Mouse (Mus musculus) heart, embryonic 16.5 days (tissue): ENCODE results near the gene Serpina3f. TPM values are rescaled to one million over a fixed set of nuclear protein-coding genes. Genes with fewer than 3 reads are reported as not detected.
"Not testable (repeated sequence)": the region's sequence is repeated elsewhere in the genome, so short reads cannot be mapped to it uniquely, and the experiment has no call there.

Source experiments
- ATAC-seq: fragments of 200-750 bp; cut with Nextera tagmentation; replicated peaks from 2 replicates; pipeline ENCODE4 v1.8.0; 2017; ENCODE audit warnings: moderate number of reproducible peaks; ENCODE audit not compliant: insufficient read depth, low FRiP score; ENCODE audit errors: extremely low read depth
- H3K27ac ChIP-seq: fragments of 300-500 bp; sonication (generic); 2 replicates; pipeline ENCODE4 v1.5.1; 2014; ENCODE audit warnings: mild to moderate bottlenecking, low read length, control low read depth, moderate library complexity
- H3K27me3 ChIP-seq: fragments of 300-500 bp; sonication (generic); 2 replicates; pipeline ENCODE4 v1.6.1; 2014; ENCODE audit warnings: low read length, mixed read lengths; ENCODE audit not compliant: control insufficient read depth, insufficient read depth
- H3K36me3 ChIP-seq: fragments of 300-500 bp; sonication (generic); 2 replicates; pipeline ENCODE4 v1.6.1; 2014; ENCODE audit not compliant: control insufficient read depth, insufficient read depth
- H3K4me1 ChIP-seq: fragments of 300-500 bp; sonication (generic); 2 replicates; pipeline ENCODE4 v1.6.1; 2014; ENCODE audit warnings: low read length, mixed read lengths; ENCODE audit not compliant: control insufficient read depth, insufficient read depth
- H3K4me2 ChIP-seq: fragments of 300-500 bp; sonication (generic); 2 replicates; pipeline ENCODE4 v1.6.1; 2014; ENCODE audit warnings: low read depth, mild to moderate bottlenecking, control low read depth, low read length
- H3K4me3 ChIP-seq: fragments of 300-500 bp; sonication (generic); 2 replicates; pipeline ENCODE4 v1.5.1; 2014; ENCODE audit warnings: mild to moderate bottlenecking, control low read depth, low read length
- H3K9ac ChIP-seq: fragments of 300-500 bp; sonication (generic); 2 replicates; pipeline ENCODE4 v1.6.1; 2014; ENCODE audit warnings: low read length, control low read depth
- H3K9me3 ChIP-seq: fragments of 300-500 bp; sonication (generic); replicated peaks from 2 replicates; pipeline ENCODE4 v1.6.1; 2016; ENCODE audit warnings: low read length; ENCODE audit not compliant: control insufficient read depth
- WGBS: fragments of 180-500 bp; shearing (Covaris S2); extraction: QIAGEN DNeasy Blood & Tissue Kit; methylation state at CpG from one replicate; pipeline ENCODE4 v1.1.7; 2014; 5-methylcytosine and 5-hydroxymethylcytosine counted together
- polyA plus RNA-seq: library from polyadenylated mRNA; unstranded; fragments of >200 nt; fragmentation: Nextera tagmentation; extraction: Ambion mirVana; gene quantifications from 2 replicates; pipeline ENCODE4 v1.2.1, GENCODE M21; 2015

The Serpina3f gene
- polyA plus RNA-seq, 1 experiment from 2014 or later, result 0.51 TPM

DNA sequence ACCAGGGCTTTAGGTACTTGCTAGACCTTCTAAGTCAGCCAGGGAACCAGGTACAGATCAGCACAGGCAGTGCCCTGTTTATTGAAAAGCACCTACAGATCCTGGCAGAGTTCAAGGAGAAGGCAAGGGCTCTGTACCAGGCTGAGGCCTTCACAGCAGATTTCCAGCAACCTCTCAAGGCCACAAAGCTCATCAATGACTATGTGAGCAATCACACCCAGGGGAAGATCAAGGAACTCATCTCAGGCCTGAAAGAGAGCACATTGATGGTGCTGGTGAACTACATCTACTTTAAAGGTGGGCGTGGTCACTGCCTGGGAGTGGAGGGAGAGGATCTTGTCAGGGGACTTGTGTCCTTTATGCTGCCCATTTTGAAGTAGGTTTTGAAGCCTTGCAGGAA lies 23.7 kb downstream of the Serpina3f start:
- WGBS, result 71% methylated on average over 1 of the region's 1 CpGs
- H3K9me3 ChIP-seq, H3K9ac ChIP-seq, H3K27me3 ChIP-seq, H3K4me2 ChIP-seq, H3K4me1 ChIP-seq, H3K4me3 ChIP-seq, ATAC-seq, H3K27ac ChIP-seq, H3K36me3 ChIP-seq: not testable (repeated sequence)

- Histone ChIP-seq H3K27me3 (no peaks in the 10 kb centered on the region), H3K36me3 (no peaks in the 10 kb centered on the region), H3K9me3 (no peaks in the 10 kb centered on the region), H3K4me2 (no peak overlapping the region), H3K27ac (no peak overlapping the region), H3K4me1 (no peaks in the 10 kb centered on the region), H3K4me3 (no peak overlapping the region), H3K9ac (no peak overlapping the region)
- ATAC-seq, result no peak
Observed at GRCm38 (mm10) chr12:104243307-104243706, 29.0 kb downstream of the Serpina3f start.

DNA sequence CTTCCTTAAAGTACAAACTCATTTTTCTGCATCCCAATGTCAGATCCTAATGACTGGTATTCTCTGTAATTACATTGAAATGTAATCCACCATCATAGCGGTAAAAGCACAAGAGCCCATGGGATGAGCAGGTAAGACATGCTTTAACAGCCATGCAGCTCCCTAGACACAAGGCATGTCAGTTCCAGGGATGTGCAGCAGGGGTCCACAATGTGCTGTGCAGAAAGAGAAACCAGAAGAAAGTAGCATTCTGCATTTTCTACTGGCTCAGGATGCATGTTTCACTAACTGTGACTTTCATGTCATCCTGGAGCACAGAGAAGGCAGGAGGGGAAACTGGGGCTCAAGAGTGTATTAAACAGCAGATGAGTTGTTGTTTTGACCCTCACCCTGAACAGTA lies 30.7 kb downstream of the Serpina3f start:
- no peak for ATAC-seq

DNA sequence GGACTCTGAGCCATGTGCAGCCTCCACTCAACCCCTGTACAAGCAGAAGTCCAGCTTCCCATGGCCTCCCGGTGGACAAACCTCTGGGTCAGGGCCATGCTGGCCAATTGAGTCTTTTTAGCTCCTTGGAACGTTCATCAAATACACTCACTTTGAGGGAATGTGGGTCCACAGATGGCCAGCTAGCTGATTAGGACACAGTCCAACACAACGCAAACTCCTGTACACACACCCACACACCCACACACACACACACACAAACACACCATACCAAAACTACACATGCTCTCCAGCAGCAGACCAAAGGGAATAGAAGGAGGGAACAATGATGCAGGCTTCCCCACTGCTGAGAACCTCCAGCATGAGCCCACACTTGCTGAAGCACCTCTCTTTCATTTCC lies 31.3 kb downstream of the Serpina3f start:
- WGBS, result 75% methylated on average over 3 of the region's 3 CpGs
- no peak overlapping the region for H3K9ac ChIP-seq
- H3K27ac ChIP-seq, result no peak overlapping the region
- no peaks in the 10 kb centered on the region for H3K36me3 ChIP-seq
- H3K4me2 ChIP-seq, result no peak overlapping the region
- no peak overlapping the region for H3K4me3 ChIP-seq
- no peak for ATAC-seq
- no peaks in the 10 kb centered on the region for H3K4me1 ChIP-seq
- H3K9me3 ChIP-seq, result no peaks in the 10 kb centered on the region
- no peaks in the 10 kb centered on the region for H3K27me3 ChIP-seq

More for the DNA sequence above, 30.7 kb downstream of the Serpina3f start:
- WGBS, result 63% methylated on average over 1 of the region's 1 CpGs
- Histone ChIP-seq H3K27me3 (no peaks in the 10 kb centered on the region), H3K4me3 (no peak overlapping the region), H3K27ac (no peak overlapping the region), H3K4me2 (no peak overlapping the region), H3K9me3 (no peaks in the 10 kb centered on the region), H3K36me3 (no peaks in the 10 kb centered on the region), H3K4me1 (no peaks in the 10 kb centered on the region), H3K9ac (no peak overlapping the region)

- Histone ChIP-seq H3K9me3 (no peaks in the 10 kb centered on the region), H3K4me3 (no peak overlapping the region), H3K27me3 (no peaks in the 10 kb centered on the region), H3K4me2 (no peak overlapping the region), H3K4me1 (no peaks in the 10 kb centered on the region), H3K36me3 (no peaks in the 10 kb centered on the region), H3K27ac (no peak overlapping the region), H3K9ac (no peak overlapping the region)
- peak; percentile 58; the same call in 1 of the 2 replicates for ATAC-seq
Observed at GRCm38 (mm10) chr12:104247553-104248002, 33.2 kb downstream of the Serpina3f start.

GRCm38 (mm10) chr12:104248231-104248630 lies 33.9 kb downstream of the Serpina3f start:
- WGBS, result 71% methylated on average over 3 of the region's 3 CpGs
- no peaks in the 10 kb centered on the region for H3K27me3 ChIP-seq
- no peaks in the 10 kb centered on the region for H3K4me1 ChIP-seq
- H3K27ac ChIP-seq, result no peak overlapping the region
- H3K36me3 ChIP-seq, result no peaks in the 10 kb centered on the region
- no peak overlapping the region for H3K4me2 ChIP-seq
- no peak overlapping the region for H3K9ac ChIP-seq
- ATAC-seq, result no peak
- H3K9me3 ChIP-seq, result no peaks in the 10 kb centered on the region
- no peak overlapping the region for H3K4me3 ChIP-seq

- no peaks in the 10 kb centered on the region for H3K27me3 ChIP-seq
- H3K36me3 ChIP-seq, result no peaks in the 10 kb centered on the region
- no peak overlapping the region for H3K27ac ChIP-seq
- 62% methylated on average over 3 of the region's 3 CpGs for WGBS
- H3K4me3 ChIP-seq, result no peak overlapping the region
- H3K4me2 ChIP-seq, result no peak overlapping the region
- no peaks in the 10 kb centered on the region for H3K4me1 ChIP-seq
- no peak overlapping the region for H3K9ac ChIP-seq
- H3K9me3 ChIP-seq, result no peaks in the 10 kb centered on the region
- no peak for ATAC-seq
Observed at GRCm38 (mm10) chr12:104261041-104261440, 46.7 kb downstream of the Serpina3f start.

GRCm38 (mm10) chr12:104262863-104263262 lies 48.5 kb downstream of the Serpina3f start, which contains the start of gene Serpina3i:
Gene Serpina3i (plus strand): TSS chr12:104263122.
- Histone ChIP-seq H3K9ac (no peak within 1 kb of the TSS), H3K4me2 (no peak within 1 kb of the TSS), H3K4me3 (no peak within 1 kb of the TSS), H3K27me3 (no peaks in the 10 kb centered on the region), H3K9me3 (no peaks in the 10 kb centered on the region), H3K4me1 (no peaks in the 10 kb centered on the region), H3K36me3 (no peaks in the 10 kb centered on the region), H3K27ac (no peak within 1 kb of the TSS)
- no peak for ATAC-seq

DNA sequence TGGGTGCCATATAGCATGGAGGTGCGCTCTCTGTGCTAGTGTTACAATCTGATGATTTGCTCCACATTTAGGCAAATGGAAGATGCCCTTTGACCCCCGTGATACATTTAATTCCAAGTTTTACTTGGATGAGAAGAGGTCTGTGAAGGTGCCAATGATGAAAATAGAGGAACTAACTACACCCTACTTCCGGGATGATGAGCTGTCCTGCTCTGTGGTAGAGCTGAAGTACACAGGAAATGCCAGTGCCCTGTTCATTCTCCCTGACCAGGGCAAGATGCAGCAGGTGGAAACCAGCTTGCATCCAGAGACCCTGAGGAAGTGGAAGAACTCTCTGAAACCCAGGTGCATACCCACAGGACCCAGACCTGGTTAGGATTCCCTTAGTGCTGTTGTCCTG lies 52.0 kb downstream of the Serpina3f start:
- Histone ChIP-seq H3K27me3 (no peaks in the 10 kb centered on the region), H3K27ac (no peak overlapping the region), H3K4me3 (no peak overlapping the region), H3K9me3 (no peaks in the 10 kb centered on the region), H3K36me3 (no peaks in the 10 kb centered on the region), H3K9ac (no peak overlapping the region), H3K4me1 (no peaks in the 10 kb centered on the region), H3K4me2 (no peak overlapping the region)
- no peak for ATAC-seq
- WGBS, result 63% methylated on average over 3 of the region's 3 CpGs
